Mouse (Mus musculus) activated CD4-positive, CD25-positive, alpha-beta regulatory T cell, adult 4 months (primary cell): ENCODE data around the gene Fanca. TPM values are rescaled to one million over a fixed set of nuclear protein-coding genes. Genes with fewer than 3 reads are reported as not detected.
"Not testable (repeated sequence)": the region's sequence is repeated elsewhere in the genome, so short reads cannot be mapped to it uniquely, and the experiment has no call there.

Experiments
- ATAC-seq: one replicate; pipeline ENCODE4 v1.8.0; 2017
- polyA plus RNA-seq, 2 experiments: library from polyadenylated mRNA; unstranded; fragments of 100-300 nt; shearing (Covaris generic); gene quantifications; one replicate each; pipeline ENCODE4 v1.2.1; 2017

Fanca gene
- polyA plus RNA-seq, 2 experiments from 2014 or later: 4.2 to 5.3 TPM

DNA sequence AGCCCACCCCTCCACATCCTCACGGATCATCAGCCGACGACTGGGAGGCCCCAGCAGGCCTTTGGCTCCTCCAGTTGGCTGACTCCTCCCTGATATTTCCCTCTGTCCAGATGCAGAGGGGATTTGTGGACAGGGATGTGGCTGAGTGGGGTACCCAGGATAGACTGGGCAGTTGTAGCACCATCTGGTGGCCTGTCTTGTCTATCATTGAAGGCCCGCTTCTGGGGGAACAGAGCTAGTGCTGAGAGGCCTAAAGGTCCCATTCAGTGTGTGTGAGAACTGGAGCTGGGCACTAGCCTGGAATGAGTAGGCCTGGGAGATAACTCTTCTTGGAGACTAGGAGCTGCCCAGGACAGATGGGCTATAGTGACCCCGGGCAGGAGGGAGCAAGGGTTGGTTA lies 86.6 kb downstream of the Fanca start:
- no peak for ATAC-seq

GRCm38 (mm10) chr8:123230326-123230725 lies 88.0 kb downstream of the Fanca start:
- ATAC-seq: not testable (repeated sequence)

GRCm38 (mm10) chr8:123228416-123228815 lies 90.0 kb downstream of the Fanca start:
- no peak for ATAC-seq

- ATAC-seq: peak; percentile 76
These were observed 93.8 kb downstream of the Fanca start, which contains the start of gene Cdk10 for GRCm38 (mm10) chr8:123224278-123225266. Gene Cdk10, plus strand, starts transcription at chr8:123224842.

DNA sequence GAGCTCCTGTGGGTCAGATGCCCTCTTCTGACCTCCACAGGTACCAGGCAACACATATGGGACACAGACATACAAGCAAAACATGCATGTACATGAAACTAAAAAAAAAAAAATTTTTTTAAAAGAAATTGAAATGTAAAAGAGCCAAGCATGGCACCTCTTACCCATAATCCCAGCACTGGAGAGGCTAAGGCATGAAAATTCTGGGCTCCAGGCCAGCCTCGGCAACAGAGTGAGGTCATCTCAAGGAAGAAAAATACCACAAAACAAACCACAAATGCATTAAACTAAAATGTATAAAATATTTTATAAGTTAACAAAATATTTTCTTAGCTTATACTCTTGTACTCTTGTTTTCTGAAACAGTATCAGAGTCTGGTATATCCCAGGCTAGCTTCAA lies 97.5 kb downstream of the Fanca start:
- no peak for ATAC-seq

Other genes starting within 250 kb of the Fanca start
- 1,000 to 10,000 TPM; 2,503 to 2,608 TPM for gene Rpl13, start 216.2 kb downstream of the Fanca start, polyA plus RNA-seq
- gene Cpne7, start 201.2 kb downstream of the Fanca start, polyA plus RNA-seq: 1 to 10 TPM in 1 of 2 experiments, under 1 TPM in 1; 0.65 to 2.2 TPM
- not detected for gene Sult5a1, start 160.3 kb downstream of the Fanca start, polyA plus RNA-seq
- not detected for gene Dpep1, start 132.3 kb downstream of the Fanca start, polyA plus RNA-seq
- gene Chmp1a, start 105.8 kb downstream of the Fanca start, polyA plus RNA-seq: 100 to 1,000 TPM; 108 to 109 TPM
- not detected for gene Spata33, start 105.7 kb downstream of the Fanca start, polyA plus RNA-seq
- gene Cdk10, start 93.7 kb downstream of the Fanca start, polyA plus RNA-seq: 10 to 100 TPM; 12.0 to 21.3 TPM
- 1 to 10 TPM; 7.7 to 8.8 TPM for gene Spata2l, start 82.3 kb downstream of the Fanca start, polyA plus RNA-seq
- 1 to 10 TPM; 3.6 to 4.7 TPM for gene Zfp276, start 64.4 kb downstream of the Fanca start, polyA plus RNA-seq
- 1 to 10 TPM; 7.1 to 7.2 TPM for gene Vps9d1, start 64.2 kb downstream of the Fanca start, polyA plus RNA-seq
- gene Spire2, start 14.1 kb upstream of the Fanca start, polyA plus RNA-seq: not detected
- gene Tcf25, start 55.2 kb upstream of the Fanca start, polyA plus RNA-seq: 10 to 100 TPM; 84.9 to 92.3 TPM
- gene Mc1r, start 88.5 kb upstream of the Fanca start, polyA plus RNA-seq: not detected
- under 1 TPM; 0.53 to 0.68 TPM for gene Tubb3, start 92.8 kb upstream of the Fanca start, polyA plus RNA-seq
- gene Def8, start 105.0 kb upstream of the Fanca start, polyA plus RNA-seq: 10 to 100 TPM in 1 of 2 experiments, 1 to 10 TPM in 1; 5.6 to 11.1 TPM
- gene Afg3l1, start 159.3 kb upstream of the Fanca start, polyA plus RNA-seq: 10 to 100 TPM; 31.5 to 36.9 TPM
- under 1 TPM in 1 of 2 experiments, not detected in 1; 0.46 TPM for gene Dbndd1, start 196.9 kb upstream of the Fanca start, polyA plus RNA-seq
- gene Gas8, start 200.3 kb upstream of the Fanca start, polyA plus RNA-seq: 1 to 10 TPM; 4.9 to 8.4 TPM